Mouse (Mus musculus): ENCODE measurements around the gene Kcnj8.
A peak's percentile ranks its signal among the peaks of the same experiment; 100 is the strongest.

Kcnj8 gene

DNA sequence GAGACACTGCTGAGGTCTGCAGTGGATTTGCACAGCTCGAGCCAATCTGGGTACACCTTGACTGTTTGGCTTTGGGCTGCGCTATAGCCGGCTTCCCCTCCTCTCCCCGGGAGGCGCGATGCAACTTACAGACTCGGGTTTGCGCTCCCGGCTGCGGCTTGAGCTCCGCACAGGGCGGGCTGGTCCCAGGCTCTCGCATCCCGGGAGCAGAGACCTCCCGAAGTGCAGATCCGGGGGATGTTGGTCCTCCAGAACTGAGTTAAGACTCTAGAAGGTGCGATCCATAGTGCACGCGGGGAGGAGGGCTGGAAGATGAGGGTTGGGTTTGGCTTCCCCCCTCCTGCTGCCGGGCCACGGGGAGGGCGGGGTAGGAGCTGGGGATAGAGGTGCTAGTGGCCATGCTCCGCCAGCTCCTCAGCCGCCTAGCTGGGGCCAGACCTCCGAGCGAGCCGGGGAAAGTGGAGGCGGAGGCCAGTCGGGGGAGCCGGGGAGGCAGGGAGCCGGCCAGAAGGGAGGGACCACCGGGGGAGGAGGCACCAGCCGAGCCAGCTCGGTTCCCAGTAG, at the start of gene Kcnj8:
Gene Kcnj8, minus strand, starts transcription at position 560 of the 564 bp plus-strand sequence.
- peak; percentile 62; the same call in 1 of the 2 replicates for ATAC-seq (ENCODE audit: insufficient number of reproducible peaks, low FRiP score, low TSS enrichment)

DNA sequence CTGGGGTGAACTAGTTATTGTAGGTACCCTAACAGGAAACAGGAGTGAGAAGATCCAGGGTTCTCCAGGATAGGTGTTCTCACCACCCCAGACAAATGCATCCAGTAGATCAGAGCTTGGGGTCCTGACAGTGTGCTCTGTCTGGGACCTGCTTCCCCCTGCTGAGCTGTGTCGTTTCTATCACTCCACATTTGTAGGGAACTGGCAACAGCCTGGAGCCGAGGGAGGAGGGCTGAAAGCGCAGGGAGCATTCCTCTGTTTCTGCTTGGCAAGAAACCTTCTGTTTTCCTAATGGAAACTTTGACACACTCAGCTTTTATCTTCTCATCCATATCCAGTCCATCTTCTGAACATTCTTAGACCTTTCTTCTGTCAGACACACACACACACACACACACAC, 45.2 kb upstream of the Kcnj8 start:
- ATAC-seq (ENCODE audit: insufficient number of reproducible peaks, low FRiP score, low TSS enrichment): no peak

GRCm38 (mm10) chr6:142614324-142614723, 42.9 kb upstream of the Kcnj8 start:
- ATAC-seq (ENCODE audit: insufficient number of reproducible peaks, low FRiP score, low TSS enrichment): no peak

- no peak for ATAC-seq (ENCODE audit: insufficient number of reproducible peaks, low FRiP score, low TSS enrichment)
Observed at GRCm38 (mm10) chr6:142612366-142612765, 41.0 kb upstream of the Kcnj8 start.

GRCm38 (mm10) chr6:142609401-142610373, 38.3 kb upstream of the Kcnj8 start:
- no peak for ATAC-seq (ENCODE audit: insufficient number of reproducible peaks, low FRiP score, low TSS enrichment)

DNA sequence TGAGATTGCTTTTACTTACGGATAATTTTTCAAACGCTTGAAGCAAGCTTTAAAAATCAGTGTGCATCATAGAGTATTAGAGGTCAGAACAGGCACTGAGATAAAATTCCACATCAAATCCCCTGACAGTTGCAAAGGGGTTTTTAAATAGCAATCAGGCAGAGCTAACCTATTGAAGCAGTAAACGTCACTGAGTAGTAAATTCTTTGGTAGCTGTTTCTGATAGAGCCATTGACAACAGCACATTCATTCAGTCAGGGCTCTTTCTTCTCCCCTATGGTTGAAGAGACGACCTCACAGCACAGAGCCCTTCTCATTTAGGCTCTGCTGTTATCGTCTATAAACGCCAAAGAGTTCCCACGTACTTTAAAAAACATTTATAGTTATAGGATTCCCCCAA, 35.7 kb upstream of the Kcnj8 start:
- ATAC-seq (ENCODE audit: insufficient number of reproducible peaks, low FRiP score, low TSS enrichment): no peak

GRCm38 (mm10) chr6:142602772-142603171, 31.4 kb upstream of the Kcnj8 start:
- ATAC-seq (ENCODE audit: insufficient number of reproducible peaks, low FRiP score, low TSS enrichment): no peak

- ATAC-seq (ENCODE audit: insufficient number of reproducible peaks, low FRiP score, low TSS enrichment): no peak
Observed at GRCm38 (mm10) chr6:142578831-142579230, 7.4 kb upstream of the Kcnj8 start.

DNA sequence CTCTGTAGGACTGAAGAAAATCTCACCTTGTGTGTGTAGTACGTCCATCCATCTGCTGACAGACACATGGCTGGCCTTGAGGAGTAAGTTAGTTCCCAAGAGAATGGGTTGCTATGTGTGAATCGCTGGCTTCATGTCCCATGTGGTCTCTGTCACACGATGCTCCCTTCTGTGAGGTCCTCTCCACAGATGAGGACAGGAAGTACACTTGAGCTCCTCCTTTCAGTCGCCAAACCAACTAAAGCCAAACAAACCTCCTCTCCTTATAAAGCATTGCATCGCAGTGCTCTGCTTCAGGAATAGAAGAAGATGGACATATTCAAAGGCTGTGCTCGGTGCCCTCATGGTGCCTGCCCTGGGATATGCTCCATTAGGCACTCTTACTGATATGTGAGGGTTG, 6.4 kb upstream of the Kcnj8 start:
- ATAC-seq (ENCODE audit: insufficient number of reproducible peaks, low FRiP score, low TSS enrichment): no peak

- no peak for ATAC-seq (ENCODE audit: insufficient number of reproducible peaks, low FRiP score, low TSS enrichment)
Observed at GRCm38 (mm10) chr6:142572876-142573275, 1.5 kb upstream of the Kcnj8 start.

DNA sequence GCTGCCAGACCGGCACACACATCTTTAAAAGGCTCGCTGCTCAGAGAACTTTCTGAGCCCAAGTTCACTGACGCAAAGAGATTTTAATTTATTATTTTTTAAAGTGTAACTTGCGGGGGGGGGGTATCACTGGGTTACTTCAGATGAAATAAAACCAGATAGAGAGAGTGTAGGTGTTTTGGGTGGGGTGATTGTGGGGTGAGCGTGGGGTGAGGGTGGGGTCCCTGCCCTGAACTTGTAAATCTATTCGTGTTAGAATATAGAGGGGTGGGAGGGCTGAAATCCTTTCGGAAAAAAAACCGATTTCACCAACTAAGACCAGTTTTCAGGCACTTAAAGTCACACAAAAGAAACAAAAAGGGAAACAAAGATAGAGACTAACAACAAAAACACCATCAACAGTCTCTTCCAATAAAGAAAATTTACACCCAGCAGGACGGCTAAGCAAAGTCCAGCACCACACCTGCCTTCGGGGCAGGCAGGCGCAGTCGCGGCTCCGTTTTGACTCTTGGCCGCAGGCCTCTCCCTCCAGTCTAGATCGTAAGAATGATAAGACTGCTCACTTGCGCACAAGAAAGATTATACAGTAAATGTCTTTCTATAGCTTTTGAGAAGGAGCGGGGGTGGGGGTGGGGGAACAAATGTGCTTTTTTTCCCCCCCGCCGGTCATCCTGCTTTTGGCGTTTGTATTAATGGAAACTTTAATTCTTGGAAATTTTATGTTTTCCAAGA, 381 bp upstream of the Kcnj8 start:
- ATAC-seq (ENCODE audit: insufficient number of reproducible peaks, low FRiP score, low TSS enrichment): no peak

GRCm38 (mm10) chr6:142570046-142570770, 1.2 kb downstream of the Kcnj8 start:
- ATAC-seq (ENCODE audit: insufficient number of reproducible peaks, low FRiP score, low TSS enrichment): no peak

DNA sequence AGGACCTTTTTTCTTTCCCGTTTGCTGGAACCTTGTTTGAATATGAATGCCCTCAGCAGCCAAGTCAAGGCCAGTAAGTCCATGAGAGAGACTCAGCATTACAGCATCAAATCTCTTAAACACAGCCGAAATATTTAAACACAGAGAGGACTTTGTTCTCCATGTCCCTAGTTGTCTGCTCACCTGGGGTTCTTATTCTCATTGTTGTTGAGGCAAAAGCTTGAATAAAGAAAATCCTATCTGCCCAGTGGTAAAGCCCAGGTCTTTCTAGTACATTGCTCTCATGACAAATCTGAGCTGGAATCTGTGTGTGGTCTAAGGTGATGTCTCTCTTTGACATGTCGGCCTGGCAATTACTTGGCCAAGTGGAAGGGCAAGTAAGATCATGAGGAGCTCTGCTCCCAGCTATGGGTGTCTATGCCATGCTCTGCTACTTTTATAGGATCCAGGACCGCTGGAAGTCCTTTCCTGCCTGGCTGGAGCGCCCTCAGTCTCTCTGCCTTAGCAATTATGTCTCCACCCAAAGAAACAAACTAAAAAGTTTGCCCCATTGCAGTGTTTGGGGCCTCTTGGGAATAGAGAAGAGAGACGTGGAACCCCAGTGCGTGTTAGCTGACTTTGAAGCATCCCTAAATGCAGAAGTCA, 2.6 kb downstream of the Kcnj8 start:
- no peak for ATAC-seq (ENCODE audit: insufficient number of reproducible peaks, low FRiP score, low TSS enrichment)

DNA sequence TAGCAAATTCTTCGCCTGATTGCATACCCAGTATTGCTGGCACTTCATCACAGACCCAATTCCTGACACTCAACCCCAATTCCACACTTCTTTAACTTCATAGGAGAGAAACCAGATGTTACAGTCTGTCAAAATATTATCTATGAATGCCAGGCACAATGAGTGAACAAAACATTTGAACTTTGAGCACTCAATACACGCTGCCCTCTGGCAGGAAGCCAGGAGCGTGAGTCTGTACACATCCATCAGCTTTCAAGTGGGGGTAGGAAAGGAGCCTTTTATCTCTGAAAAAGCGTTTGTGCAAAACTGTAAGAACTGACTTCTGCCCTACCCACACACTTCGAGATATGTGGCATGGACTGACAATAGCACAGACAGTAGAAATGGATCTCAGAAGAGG, 4.0 kb downstream of the Kcnj8 start:
- no peak for ATAC-seq (ENCODE audit: insufficient number of reproducible peaks, low FRiP score, low TSS enrichment)

DNA sequence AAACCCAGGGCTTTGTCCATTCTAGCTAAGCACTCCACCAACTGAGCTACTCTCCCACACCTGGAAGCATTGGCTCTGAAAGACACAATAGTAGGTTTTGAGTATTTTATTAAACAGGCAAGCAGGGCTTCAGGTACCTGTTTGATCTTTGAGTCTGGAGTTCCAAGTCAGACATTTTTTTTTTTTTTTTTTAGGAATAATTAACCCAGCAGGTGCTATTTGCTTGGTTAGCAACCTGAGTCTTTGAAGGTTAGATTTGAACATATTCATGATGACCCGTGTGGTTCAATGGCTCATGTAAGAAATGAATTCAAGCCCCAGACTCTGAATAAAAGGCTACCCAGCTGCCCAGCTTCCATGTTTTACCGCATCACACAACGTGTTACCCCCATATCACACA, 6.7 kb downstream of the Kcnj8 start:
- no peak for ATAC-seq (ENCODE audit: insufficient number of reproducible peaks, low FRiP score, low TSS enrichment)

DNA sequence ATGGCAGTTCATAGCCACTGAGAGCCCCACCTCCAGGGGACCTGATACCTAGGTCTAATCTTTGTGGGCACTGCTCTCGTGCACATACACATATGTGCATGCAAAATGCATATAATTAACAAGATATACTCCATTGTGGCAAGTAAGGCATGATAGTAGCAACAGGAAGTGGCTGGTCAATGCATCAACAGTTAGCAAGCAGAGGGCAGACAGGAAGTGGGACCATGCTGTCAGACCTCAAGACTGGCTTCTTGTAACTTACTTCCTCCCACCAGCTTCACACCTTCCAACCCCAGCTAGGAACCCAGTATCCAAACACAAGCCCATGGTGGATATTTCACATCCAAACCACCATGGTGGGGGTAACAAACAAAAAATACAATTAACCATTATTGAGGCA, 10.3 kb downstream of the Kcnj8 start:
- no peak for ATAC-seq (ENCODE audit: insufficient number of reproducible peaks, low FRiP score, low TSS enrichment)

DNA sequence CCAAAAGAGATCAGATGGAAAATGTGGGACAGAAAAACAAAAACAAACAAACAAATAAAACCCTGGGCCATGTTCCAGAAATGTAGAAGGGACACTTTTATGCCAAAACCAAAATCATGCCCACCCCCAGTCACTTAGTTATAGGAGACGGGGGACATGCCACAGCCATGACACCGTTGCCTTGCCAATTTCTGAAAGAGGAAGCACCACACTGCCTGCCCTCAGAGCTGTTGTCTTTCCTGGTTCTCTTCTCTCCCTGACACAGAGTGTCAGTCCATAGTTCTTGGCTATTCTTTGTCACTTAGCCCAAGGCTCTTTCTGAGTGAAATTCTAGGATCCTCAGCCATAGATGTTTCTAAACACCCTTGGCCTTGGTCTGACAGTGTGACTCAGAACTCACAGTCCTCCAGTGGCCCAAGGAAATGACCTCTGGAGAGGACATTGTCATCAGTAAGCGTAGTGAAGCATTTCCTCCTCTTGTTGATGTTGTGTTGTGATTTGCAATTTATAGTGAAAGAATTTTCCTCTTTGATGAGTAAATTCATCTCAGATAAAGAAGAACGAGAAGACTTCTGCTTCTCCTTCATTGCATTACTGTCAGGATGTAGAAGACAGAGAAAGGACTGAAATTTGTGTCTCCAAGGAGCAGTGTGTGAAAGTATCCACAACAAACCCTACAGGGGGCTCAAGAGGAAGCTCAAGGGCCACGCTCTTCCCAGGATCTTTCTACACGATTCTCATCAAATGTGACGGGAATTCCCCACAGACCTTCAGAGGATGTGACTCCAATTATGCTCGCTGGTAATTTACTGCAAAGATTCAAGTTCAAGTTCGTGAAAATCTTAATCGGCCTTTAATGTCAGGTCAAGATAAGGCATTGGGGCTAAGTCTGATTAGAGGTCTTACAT, 12.4 kb downstream of the Kcnj8 start:
- no peak for ATAC-seq (ENCODE audit: insufficient number of reproducible peaks, low FRiP score, low TSS enrichment)

- ATAC-seq (ENCODE audit: insufficient number of reproducible peaks, low FRiP score, low TSS enrichment): no peak
Observed at GRCm38 (mm10) chr6:142558076-142558475, 13.3 kb downstream of the Kcnj8 start.

DNA sequence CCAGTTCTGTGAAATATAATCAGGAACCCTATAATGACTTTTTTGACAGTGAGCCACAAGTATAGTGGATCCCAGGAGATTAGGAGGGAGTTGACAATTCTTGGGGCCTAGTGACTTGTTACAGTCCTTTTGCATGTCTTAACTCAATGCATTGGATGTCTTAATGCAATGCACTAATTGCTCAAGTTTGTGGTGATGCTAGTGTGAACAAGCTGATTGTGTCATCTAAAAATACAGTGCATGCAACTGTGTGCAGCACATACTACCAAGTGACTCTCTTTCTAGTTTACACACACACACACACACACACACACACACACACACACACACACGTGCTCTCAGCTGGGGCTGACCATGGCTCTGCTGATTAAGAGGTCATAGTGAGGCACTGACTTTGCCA, 15.4 kb downstream of the Kcnj8 start:
- ATAC-seq (ENCODE audit: insufficient number of reproducible peaks, low FRiP score, low TSS enrichment): no peak
